ENCODE assay signal across 28 mouse cellular contexts in the genomic region with DNA sequence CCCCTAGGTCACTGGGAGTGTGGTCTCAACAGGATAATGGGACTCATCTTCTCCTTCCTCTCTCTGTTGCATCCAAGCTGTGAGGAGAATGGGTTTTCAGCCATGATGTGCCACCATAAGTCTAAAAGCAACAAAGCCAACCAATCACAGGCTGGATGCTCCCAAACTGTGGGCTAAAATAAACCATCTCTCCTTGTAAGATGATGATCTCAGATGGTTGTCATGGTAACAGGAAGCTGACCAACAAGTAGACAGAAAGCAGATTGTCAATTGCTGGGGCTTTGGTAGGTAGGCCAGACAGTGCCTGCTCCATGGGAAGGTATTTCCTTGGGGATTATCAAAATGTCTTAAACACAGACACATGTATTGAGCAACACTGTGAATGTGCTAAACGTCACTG. TPM values are rescaled to one million over a fixed set of nuclear protein-coding genes. Genes with fewer than 3 reads are reported as not detected.
DNase-seq lines count a peak whose midpoint lies in the region; ATAC-seq and TF ChIP-seq lines count a peak whose summit lies in the region.
"Had no signal": no experiment of that assay in that cellular context is flagged by ENCODE, and none has a peak within 500 bp of the region (broad histone marks: within the 10 kb centered on the region; RNA-seq: fewer than 3 reads in every experiment).

No protein-coding gene starts in this region.

- H3K9me3 ChIP-seq in forebrain, embryonic 16.5 days (ENCODE audit: control insufficient read depth, low read length) = no peaks in the 10 kb centered on the region
- H3K9me3 ChIP-seq in forebrain, embryonic 13.5 days (replicated peaks) = no peaks in the 10 kb centered on the region
- no peaks in the 10 kb centered on the region for H3K9me3 ChIP-seq in hindbrain, postnatal 0 days (ENCODE audit: low read length)
- H3K9me3 ChIP-seq in hindbrain, embryonic 16.5 days (ENCODE audit: control insufficient read depth, low read length) = no peaks in the 10 kb centered on the region
- no peaks in the 10 kb centered on the region for H3K9me3 ChIP-seq in midbrain, postnatal 0 days (ENCODE audit: low read length)
- no peaks in the 10 kb centered on the region for H3K9me3 ChIP-seq in midbrain, embryonic 13.5 days
- H3K9me3 ChIP-seq: embryonic facial prominence, embryonic 13.5 days; embryonic facial prominence, embryonic 15.5 days; forebrain, embryonic 10.5 days; forebrain, embryonic 12.5 days; forebrain, embryonic 15.5 days; G1E had no signal

- WGBS in forebrain, embryonic 16.5 days = 89% methylated on average over 1 of the region's 1 CpGs
- WGBS in forebrain, embryonic 13.5 days = 82% methylated on average over 1 of the region's 1 CpGs
- WGBS in hindbrain, postnatal 0 days = 70% methylated on average over 1 of the region's 1 CpGs
- WGBS in hindbrain, embryonic 16.5 days = 79% methylated on average over 1 of the region's 1 CpGs
- WGBS in midbrain, postnatal 0 days = 71% methylated on average over 1 of the region's 1 CpGs
- 78% methylated on average over 1 of the region's 1 CpGs for WGBS in midbrain, embryonic 13.5 days

- 0 out of 2 replicates have a peak, but pooled peaks have one; percentile 6 for ATAC-seq in forebrain, embryonic 16.5 days
- ATAC-seq in forebrain, embryonic 13.5 days = no peak
- no peak for ATAC-seq in hindbrain, postnatal 0 days
- no peak for ATAC-seq in hindbrain, embryonic 16.5 days
- ATAC-seq in midbrain, postnatal 0 days (ENCODE audit: low FRiP score) = no peak
- no peak for ATAC-seq in midbrain, embryonic 13.5 days
- ATAC-seq: CD4-positive, CD25-positive, alpha-beta regulatory T cell, adult 4 months; forebrain, embryonic 15.5 days had no signal

- no peaks in the 10 kb centered on the region for H3K27me3 ChIP-seq in forebrain, embryonic 16.5 days (replicated peaks; ENCODE audit: control insufficient read depth, insufficient read depth, low read length)
- no peaks in the 10 kb centered on the region for H3K27me3 ChIP-seq in forebrain, embryonic 13.5 days
- H3K27me3 ChIP-seq in hindbrain, postnatal 0 days (ENCODE audit: insufficient read depth, low read length) = no peaks in the 10 kb centered on the region
- no peaks in the 10 kb centered on the region for H3K27me3 ChIP-seq in hindbrain, embryonic 16.5 days (replicated peaks; ENCODE audit: control insufficient read depth, insufficient read depth, low read length)
- no peaks in the 10 kb centered on the region for H3K27me3 ChIP-seq in midbrain, postnatal 0 days (ENCODE audit: insufficient read depth, low read length)
- no peaks in the 10 kb centered on the region for H3K27me3 ChIP-seq in midbrain, embryonic 13.5 days
- H3K27me3 ChIP-seq: CH12.LX; embryonic facial prominence, embryonic 13.5 days; embryonic facial prominence, embryonic 15.5 days; forebrain, embryonic 12.5 days; forebrain, embryonic 15.5 days had no signal

- no peak for TF ChIP-seq CTCF in hindbrain, postnatal 0 days (IDR thresholded peaks at IDR 0.05; ENCODE audit: low read depth)
- TF ChIP-seq CTCF in midbrain, postnatal 0 days (IDR thresholded peaks at IDR 0.05) = no peak

- no peak overlapping the region for H3K4me3 ChIP-seq in forebrain, embryonic 16.5 days (replicated peaks; ENCODE audit: low read length)
- no peak overlapping the region for H3K4me3 ChIP-seq in forebrain, embryonic 13.5 days
- H3K4me3 ChIP-seq in hindbrain, postnatal 0 days (ENCODE audit: low read length) = no peak overlapping the region
- no peak overlapping the region for H3K4me3 ChIP-seq in hindbrain, embryonic 16.5 days (ENCODE audit: low read length)
- H3K4me3 ChIP-seq in midbrain, postnatal 0 days (ENCODE audit: low read depth, low read length) = no peak overlapping the region
- no peak overlapping the region for H3K4me3 ChIP-seq in midbrain, embryonic 13.5 days (replicated peaks)
- H3K4me3 ChIP-seq: embryonic facial prominence, embryonic 13.5 days; embryonic facial prominence, embryonic 15.5 days; erythroblast, embryonic 14.5 days; forebrain, embryonic 10.5 days; forebrain, embryonic 12.5 days; forebrain, embryonic 15.5 days had no signal

- H3K27ac ChIP-seq in forebrain, embryonic 16.5 days (ENCODE audit: low read length) = no peak overlapping the region
- H3K27ac ChIP-seq in forebrain, embryonic 13.5 days = no peak overlapping the region
- H3K27ac ChIP-seq in hindbrain, postnatal 0 days = no peak overlapping the region
- no peak overlapping the region for H3K27ac ChIP-seq in hindbrain, embryonic 16.5 days (ENCODE audit: low read depth, low read length)
- no peak overlapping the region for H3K27ac ChIP-seq in midbrain, postnatal 0 days (ENCODE audit: low read depth, low read length)
- H3K27ac ChIP-seq in midbrain, embryonic 13.5 days = no peak overlapping the region
- H3K27ac ChIP-seq: embryonic facial prominence, embryonic 13.5 days; embryonic facial prominence, embryonic 15.5 days; forebrain, embryonic 10.5 days; forebrain, embryonic 12.5 days; forebrain, embryonic 15.5 days had no signal

- H3K4me1 ChIP-seq in forebrain, embryonic 16.5 days (replicated peaks; ENCODE audit: control insufficient read depth, insufficient read depth, low read length) = no peaks in the 10 kb centered on the region
- H3K4me1 ChIP-seq in forebrain, embryonic 13.5 days = no peaks in the 10 kb centered on the region
- H3K4me1 ChIP-seq in hindbrain, postnatal 0 days (ENCODE audit: insufficient read depth, low read length) = no peaks in the 10 kb centered on the region
- no peaks in the 10 kb centered on the region for H3K4me1 ChIP-seq in hindbrain, embryonic 16.5 days (ENCODE audit: control insufficient read depth, insufficient read depth, low read depth, low read length)
- no peaks in the 10 kb centered on the region; the same call in 1 of the 2 replicates for H3K4me1 ChIP-seq in midbrain, postnatal 0 days (ENCODE audit: insufficient read depth, low read length)
- 0 out of 2 replicates have a peak, but pooled peaks cover 7% of the 10 kb centered on the region for H3K4me1 ChIP-seq in midbrain, embryonic 13.5 days (replicated peaks)
- H3K4me1 ChIP-seq: embryonic facial prominence, embryonic 13.5 days; embryonic facial prominence, embryonic 15.5 days; forebrain, embryonic 10.5 days; forebrain, embryonic 12.5 days; forebrain, embryonic 15.5 days had no signal

- no peak overlapping the region for H3K9ac ChIP-seq in forebrain, embryonic 16.5 days (replicated peaks; ENCODE audit: low read depth, low read length)
- H3K9ac ChIP-seq in forebrain, embryonic 13.5 days = no peak overlapping the region
- no peak overlapping the region for H3K9ac ChIP-seq in hindbrain, postnatal 0 days (replicated peaks; ENCODE audit: low read length)
- no peak overlapping the region for H3K9ac ChIP-seq in hindbrain, embryonic 16.5 days (ENCODE audit: low read depth, low read length)
- H3K9ac ChIP-seq in midbrain, postnatal 0 days (replicated peaks; ENCODE audit: low read length, poor library complexity, severe bottlenecking) = no peak overlapping the region
- H3K9ac ChIP-seq in midbrain, embryonic 13.5 days (replicated peaks) = no peak overlapping the region
- H3K9ac ChIP-seq: embryonic facial prominence, embryonic 13.5 days; embryonic facial prominence, embryonic 15.5 days; forebrain, embryonic 12.5 days; forebrain, embryonic 15.5 days had no signal

- H3K36me3 ChIP-seq in forebrain, embryonic 16.5 days (ENCODE audit: control insufficient read depth, insufficient read depth) = no peaks in the 10 kb centered on the region
- no peaks in the 10 kb centered on the region for H3K36me3 ChIP-seq in forebrain, embryonic 13.5 days (ENCODE audit: poor library complexity, severe bottlenecking)
- H3K36me3 ChIP-seq in hindbrain, postnatal 0 days (ENCODE audit: insufficient read depth, low read length) = no peaks in the 10 kb centered on the region
- H3K36me3 ChIP-seq in hindbrain, embryonic 16.5 days (ENCODE audit: control insufficient read depth, insufficient read depth, low read length) = no peaks in the 10 kb centered on the region
- no peaks in the 10 kb centered on the region for H3K36me3 ChIP-seq in midbrain, postnatal 0 days (ENCODE audit: insufficient read depth, low read length)
- H3K36me3 ChIP-seq in midbrain, embryonic 13.5 days = no peaks in the 10 kb centered on the region
- H3K36me3 ChIP-seq: embryonic facial prominence, embryonic 13.5 days; embryonic facial prominence, embryonic 15.5 days; forebrain, embryonic 10.5 days; forebrain, embryonic 12.5 days; forebrain, embryonic 15.5 days; G1E had no signal

- DNase-seq in hindbrain, postnatal 0 days (ENCODE audit: low spot score) = peak; percentile 13
- peak; percentile 24 for DNase-seq in midbrain, postnatal 0 days (ENCODE audit: low spot score)
- DNase-seq in NIH3T3 (ENCODE audit: low read depth) = peak; percentile 19
- DNase-seq in ovary, postnatal 14 days (ENCODE audit: low spot score) = no peak
- DNase-seq: adrenal gland, adult 2 months; adrenal gland, postnatal 10 days; adrenal gland, postnatal 25 days; B cell, adult 2 months; cerebellum, adult 11-12 months; cerebellum, adult 2 months; cerebellum, adult 9-10 months; cerebellum, postnatal 10 days; cerebellum, postnatal 36 days; embryo, embryonic 11 days had no signal

- no peak overlapping the region for H3K4me2 ChIP-seq in forebrain, embryonic 16.5 days (ENCODE audit: low read length)
- no peak overlapping the region for H3K4me2 ChIP-seq in forebrain, embryonic 13.5 days
- H3K4me2 ChIP-seq in hindbrain, postnatal 0 days (ENCODE audit: low read depth, low read length) = no peak overlapping the region
- no peak overlapping the region for H3K4me2 ChIP-seq in hindbrain, embryonic 16.5 days (ENCODE audit: low read length)
- H3K4me2 ChIP-seq in midbrain, postnatal 0 days (ENCODE audit: low read depth, low read length, poor library complexity, severe bottlenecking) = no peak overlapping the region
- no peak overlapping the region for H3K4me2 ChIP-seq in midbrain, embryonic 13.5 days (replicated peaks)
- H3K4me2 ChIP-seq: embryonic facial prominence, embryonic 13.5 days; embryonic facial prominence, embryonic 15.5 days; forebrain, embryonic 12.5 days; forebrain, embryonic 15.5 days had no signal

RNA-seq across cellular contexts. Expression of gene Kcnf1, which starts 20.9 kb away (rescaled TPM):
- 5.0 and 6.6 TPM in 2 replicates for polyA plus RNA-seq in forebrain, embryonic 16.5 days (2015; fragmentation: Nextera tagmentation; extraction: Ambion mirVana)
- polyA plus RNA-seq in forebrain, embryonic 13.5 days (2015; fragmentation: Nextera tagmentation; extraction: Ambion mirVana) = 2.6 and 2.8 TPM in 2 replicates
- total RNA-seq in hindbrain, postnatal 0 days (2014; rRNA removed) = 8.9 and 10.5 TPM in 2 replicates
- polyA plus RNA-seq in hindbrain, postnatal 0 days (2015; fragmentation: Nextera tagmentation; extraction: Ambion mirVana) = 3.0 and 3.3 TPM in 2 replicates
- 4.9 and 5.6 TPM in 2 replicates for polyA plus RNA-seq in hindbrain, embryonic 16.5 days (2015; fragmentation: Nextera tagmentation; extraction: Ambion mirVana)
- 11.0 and 12.2 TPM in 2 replicates for total RNA-seq in midbrain, postnatal 0 days (2014; rRNA removed)
- 4.7 and 5.1 TPM in 2 replicates for polyA plus RNA-seq in midbrain, postnatal 0 days (2015; fragmentation: Nextera tagmentation; extraction: Ambion mirVana)
- polyA plus RNA-seq in midbrain, embryonic 13.5 days (2015; fragmentation: Nextera tagmentation; extraction: Ambion mirVana) = 2.3 and 2.8 TPM in 2 replicates
- total RNA-seq: CH12.LX; common myeloid progenitor, adult 5-6 weeks had no signal
- polyA plus RNA-seq: erythroblast, embryonic 14.5 days; G1E had no signal
